Mouse (Mus musculus) cerebellum, postnatal 25 days (tissue): ENCODE results near the gene Gpc6.
A peak's percentile ranks its signal among the peaks of the same experiment; 100 is the strongest.

ENCODE experiments used
- DNase-seq, 2 experiments: peaks; one replicate each; pipeline ENCODE4 v3.0.0; 2021; ENCODE audit warnings: mixed read lengths in 2 of 2

The Gpc6 gene

DNA sequence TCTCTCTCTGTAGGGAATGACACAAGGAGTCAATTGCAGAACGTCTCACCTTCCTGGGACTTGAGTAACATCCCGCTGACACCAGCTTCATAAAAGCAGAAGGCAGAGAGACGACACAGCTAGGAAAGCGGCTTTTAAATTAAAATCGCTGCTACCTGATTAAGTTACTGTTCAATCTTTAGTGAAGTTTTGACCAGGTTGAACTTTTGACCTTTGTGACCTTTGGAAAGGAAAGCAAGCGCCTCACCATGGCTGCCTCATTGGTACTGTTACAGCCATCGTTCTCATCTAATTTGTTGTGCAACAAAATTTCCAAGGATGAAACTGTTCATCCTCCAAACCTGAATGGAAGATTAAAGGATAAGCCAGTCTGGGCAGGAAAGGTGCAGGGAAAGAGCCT is 830.1 kb downstream of the Gpc6 start:
- no peak for DNase-seq

DNA sequence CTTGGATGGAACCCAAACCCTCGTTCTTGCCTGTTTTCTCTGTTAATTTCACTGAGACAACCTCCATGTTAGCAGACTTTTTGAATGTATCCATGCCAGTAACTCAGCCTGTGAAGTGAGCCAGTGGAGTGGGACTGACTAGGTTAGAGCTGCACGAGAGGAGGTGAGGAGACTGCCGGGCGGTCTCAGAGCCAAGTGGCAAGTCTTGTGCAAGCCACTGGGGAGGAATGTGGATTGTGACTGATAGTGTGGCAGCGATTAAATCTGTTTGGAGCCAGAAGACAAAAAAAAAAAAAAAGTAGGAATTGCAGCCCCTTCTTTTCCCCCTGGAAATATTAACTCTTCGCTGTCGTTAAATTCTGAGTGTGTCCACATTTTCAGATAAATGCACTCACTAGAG is 831.4 kb downstream of the Gpc6 start:
- DNase-seq = no peak

DNA sequence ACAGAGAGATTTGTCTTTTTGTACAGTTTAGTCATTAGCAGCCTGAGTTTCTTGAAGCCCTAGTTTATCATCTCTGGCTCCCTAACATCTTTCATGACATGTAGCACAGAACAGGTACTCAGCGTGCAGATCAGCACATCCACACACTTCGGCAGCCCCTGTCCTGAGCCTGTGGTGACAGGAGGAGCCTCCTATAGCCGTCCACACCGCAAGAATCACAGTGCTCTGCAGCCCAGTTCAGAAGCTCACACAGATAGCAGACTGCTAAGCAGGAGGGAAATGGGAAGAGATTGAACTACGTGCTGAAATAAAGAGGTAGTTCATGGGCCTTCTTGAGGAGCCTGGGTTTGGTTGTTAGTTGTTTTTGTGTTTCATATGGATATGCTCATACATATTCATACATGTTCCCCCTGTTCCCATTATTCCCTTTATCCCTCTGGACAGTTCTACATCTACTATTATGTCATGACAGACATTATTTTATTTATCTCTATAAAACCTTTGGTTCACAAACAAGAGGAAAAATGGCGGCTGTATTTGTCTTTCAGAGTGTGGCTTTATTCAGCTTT is 832.8 kb downstream of the Gpc6 start:
- no peak for DNase-seq

DNA sequence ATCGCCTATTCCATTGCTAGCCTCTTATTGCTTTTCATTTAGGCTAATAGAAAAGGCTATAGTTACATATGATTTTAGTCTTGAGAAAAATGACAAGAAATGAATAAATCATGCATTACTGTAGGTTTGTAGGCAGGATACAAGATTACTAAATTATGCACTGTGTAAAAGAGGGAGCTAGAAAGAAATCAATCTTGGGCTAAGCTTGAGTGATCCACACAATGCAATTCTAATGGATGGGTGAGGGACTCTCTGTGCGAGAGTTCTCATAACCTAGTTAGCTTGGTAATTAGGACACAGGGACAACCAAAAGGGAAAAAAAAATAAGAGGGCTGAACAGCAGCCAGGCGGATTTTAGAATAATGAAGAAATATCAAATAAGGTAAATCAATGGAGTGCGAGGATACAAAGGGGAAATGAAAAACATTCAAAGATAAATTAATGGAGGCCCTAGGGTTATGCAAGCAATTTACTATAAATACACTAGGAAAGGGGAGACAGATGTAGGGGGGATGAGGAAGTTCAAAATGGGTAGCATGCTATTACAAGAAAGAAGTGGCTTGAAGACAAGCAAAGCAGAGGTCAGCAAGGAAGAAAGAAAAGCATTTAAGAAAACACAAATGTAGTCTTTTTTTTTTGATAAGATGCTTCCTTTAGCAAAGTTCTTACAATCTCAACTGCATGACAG is 835.9 kb downstream of the Gpc6 start:
- no peak for DNase-seq

DNA sequence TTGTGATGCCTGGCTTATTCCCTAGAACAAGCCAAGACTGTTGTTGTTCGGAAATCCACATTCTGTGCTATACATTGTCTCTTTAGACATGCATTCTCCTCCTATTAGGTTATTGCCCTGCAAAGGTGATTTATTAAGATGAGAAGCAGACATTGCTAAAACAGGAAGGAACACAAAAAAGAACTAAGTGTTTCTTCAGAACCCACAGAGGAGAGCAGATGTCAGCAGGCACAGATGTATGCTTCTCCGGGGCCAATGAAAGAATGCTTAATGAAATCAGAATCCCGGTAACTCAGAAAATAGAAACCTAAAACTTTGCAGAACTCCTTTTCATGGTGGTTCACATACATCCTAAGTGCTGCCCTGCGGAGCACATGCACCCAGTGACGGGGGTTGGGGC is 837.8 kb downstream of the Gpc6 start:
- no peak for DNase-seq

DNA sequence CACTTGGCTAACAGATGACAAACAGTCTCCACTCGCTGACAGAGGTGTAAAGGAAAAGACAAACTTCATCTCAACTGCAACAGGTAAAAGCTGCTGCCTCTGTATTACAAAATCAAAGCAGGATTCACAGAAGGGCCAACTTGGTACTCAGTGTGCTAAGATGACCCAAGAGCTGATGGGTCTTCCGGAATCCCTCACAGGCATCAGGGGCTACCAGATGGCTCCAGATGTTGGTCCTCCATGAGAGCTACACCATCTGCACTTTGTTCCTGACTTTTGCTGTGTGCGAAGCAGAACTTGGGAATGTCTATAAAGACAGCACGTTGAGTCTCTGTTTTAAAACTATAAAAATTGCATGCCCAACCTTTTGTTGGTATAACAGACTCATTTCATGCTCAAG is 842.7 kb downstream of the Gpc6 start:
- no peak for DNase-seq

DNA sequence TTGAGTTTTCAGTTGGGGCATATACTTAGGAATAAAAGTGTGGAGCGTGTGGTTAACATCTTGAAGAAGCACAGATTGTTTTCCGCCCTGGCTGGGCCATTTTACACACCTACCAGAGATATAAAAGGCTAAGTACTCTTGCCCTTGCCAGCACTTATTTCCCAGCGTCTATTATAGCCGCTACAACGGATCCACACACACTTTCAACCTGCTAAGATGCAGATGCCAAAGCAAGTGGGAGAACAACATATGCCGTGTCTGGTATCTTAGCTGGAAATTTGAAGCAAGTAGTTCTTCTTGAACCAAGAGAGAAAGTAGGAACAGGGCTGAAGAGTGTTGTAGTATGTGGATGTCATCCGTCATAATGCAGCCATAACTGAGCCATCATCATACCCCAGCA is 843.6 kb downstream of the Gpc6 start:
- no peak for DNase-seq

DNA sequence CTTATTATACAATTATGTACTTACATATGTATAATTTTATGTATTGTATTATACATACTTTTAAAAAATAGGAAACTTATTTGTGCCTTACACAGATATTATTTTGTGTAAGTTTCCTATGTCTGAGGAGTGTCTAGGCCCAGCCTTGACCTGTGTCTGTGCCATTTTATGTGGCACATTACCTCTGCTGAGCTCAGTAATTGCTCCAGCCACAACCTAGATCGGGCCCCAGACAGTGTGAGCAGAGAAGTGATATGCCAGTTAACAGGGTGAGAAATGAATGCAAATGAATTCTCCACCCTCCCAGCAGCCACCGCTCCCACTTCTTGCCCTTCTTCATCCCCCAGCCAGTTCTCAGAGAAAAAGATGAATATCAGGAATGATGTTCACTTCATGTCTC is 848.3 kb downstream of the Gpc6 start:
- no peak for DNase-seq

DNA sequence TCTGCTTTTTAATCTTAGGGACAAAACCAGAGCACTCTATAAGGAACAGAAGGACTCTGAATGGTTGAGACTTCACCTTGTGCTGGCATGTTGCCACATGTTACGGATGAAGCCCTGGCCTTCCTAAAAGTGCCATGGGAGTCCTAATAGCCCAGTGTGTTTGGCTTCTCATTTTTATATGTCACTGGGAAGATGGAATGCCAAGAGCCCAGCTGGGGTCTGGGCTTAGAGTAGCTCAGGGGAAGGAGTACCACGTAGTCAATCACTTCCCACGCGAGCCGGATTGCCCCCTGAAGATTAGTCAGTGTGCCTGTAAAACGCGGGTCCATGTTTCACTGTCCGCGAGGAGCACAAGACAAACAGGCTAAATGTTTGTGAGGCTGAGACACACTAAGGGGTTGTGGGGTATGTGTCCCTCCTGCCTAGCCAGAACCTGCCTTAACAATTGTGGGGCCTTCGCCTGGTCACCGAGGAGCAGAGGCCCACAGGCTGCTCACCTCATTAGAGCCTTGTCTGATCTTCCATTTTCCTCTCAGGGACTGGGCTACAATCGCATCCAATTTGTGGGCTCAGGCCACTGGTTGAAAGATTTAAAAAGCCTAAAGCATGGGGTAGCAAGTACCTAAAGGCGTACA is 852.9 kb downstream of the Gpc6 start:
- DNase-seq = peak in 1 of 2 experiments; percentile 23

DNA sequence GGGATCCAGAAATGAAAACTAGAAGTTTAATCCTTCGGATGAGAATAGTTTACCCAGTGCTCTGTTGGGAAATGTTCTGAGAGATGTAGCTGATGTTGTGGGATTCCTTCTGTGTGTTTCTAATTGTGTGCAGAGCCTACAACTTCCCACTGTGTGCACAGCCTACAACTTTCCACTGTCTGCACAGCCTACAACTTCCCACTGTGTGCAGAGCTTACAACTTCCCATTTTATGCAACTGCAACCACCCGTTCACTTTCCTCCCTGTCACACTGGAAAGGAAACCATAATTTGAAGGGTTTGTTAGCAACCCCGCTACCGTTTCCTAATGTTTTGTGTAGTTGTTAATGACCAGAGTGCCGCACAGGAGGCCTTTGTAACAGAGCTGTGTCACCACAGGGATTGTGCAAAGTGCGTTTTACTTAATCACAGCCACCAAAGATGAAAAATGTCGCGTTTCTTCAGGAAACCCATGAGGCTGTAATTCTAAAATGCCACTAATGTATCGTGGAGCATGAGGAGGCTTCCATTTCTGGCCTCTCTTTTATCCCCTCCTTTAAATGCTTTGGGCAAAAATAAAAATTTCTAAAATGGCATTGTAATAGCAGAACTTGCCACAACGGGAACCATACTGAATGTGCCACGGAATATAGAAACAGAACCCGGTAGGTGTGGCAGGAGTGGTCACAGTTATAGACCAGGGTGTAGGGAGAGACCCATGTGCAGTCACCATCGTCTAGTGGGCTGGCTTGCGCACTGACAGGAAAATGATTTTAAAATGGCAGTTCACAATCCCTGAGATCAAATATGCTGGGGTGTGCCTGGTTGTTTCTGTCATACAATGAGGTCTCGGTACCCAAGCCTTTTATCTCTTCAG is 853.7 kb downstream of the Gpc6 start:
- no peak for DNase-seq

DNA sequence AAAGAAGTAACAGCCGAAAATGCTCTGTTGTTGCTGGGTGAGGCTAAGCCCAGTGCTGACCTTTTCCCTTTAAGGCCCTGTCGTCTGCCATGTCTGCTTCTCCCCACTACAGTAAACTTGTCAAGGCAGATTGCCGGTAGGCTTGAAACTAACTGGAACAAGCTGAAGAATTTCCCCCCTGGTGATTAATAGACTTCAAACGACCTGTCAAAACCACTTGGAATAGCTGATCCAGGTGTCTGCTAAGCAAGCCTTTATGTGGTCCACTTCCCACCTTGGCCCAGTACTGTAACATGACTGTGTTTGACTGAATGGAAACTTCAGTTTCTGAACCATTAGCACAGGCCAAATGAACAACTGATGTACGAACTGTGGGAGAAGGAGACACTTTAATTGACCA is 856.6 kb downstream of the Gpc6 start:
- DNase-seq = no peak

DNA sequence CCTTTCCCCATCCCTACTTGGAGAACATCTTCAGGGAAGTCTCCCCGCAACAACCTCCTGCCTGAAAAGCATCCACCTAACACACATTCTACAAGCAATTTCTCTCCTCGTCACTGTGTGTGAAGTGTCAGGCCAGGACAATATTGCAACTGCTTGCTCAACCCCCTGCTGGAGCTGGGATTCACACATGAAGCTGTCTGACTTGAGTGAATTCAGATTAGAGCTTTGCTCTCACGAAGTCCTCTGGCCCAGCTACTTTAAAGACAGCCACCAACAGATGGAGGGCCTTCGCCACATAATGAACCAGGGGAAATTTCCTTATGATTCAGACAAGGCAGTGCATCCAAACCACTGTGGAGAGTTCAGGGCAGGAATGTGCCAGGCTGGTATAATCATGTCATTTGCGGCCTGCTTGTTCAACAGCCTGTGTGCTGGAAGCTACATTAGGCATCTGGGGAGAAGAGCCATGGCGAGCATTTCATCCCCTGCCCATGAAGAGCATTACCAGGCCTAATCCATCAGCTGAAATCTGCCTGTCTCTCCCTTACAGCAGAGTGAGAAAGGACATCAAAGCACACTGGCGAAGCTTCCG is 858.7 kb downstream of the Gpc6 start:
- no peak for DNase-seq

DNA sequence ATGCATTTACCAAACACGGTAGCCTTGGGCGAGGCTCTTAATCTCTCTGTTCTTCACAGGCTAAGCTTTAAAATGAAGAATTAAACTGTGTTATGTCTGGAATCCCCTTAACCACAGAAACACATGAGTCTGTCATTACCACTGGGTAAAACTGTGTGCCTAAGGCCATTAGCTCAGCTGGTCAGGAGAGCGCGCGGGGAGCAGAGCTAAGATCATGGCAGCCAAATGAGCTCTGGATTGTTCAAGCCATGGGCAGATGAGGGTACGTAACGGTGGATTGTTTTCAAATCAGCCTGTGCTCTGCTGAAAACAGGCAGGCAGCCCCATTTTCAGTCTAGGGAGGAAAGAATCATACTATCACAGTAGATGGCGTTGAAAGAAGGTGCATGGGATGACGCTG is 859.8 kb downstream of the Gpc6 start:
- DNase-seq = no peak

DNA sequence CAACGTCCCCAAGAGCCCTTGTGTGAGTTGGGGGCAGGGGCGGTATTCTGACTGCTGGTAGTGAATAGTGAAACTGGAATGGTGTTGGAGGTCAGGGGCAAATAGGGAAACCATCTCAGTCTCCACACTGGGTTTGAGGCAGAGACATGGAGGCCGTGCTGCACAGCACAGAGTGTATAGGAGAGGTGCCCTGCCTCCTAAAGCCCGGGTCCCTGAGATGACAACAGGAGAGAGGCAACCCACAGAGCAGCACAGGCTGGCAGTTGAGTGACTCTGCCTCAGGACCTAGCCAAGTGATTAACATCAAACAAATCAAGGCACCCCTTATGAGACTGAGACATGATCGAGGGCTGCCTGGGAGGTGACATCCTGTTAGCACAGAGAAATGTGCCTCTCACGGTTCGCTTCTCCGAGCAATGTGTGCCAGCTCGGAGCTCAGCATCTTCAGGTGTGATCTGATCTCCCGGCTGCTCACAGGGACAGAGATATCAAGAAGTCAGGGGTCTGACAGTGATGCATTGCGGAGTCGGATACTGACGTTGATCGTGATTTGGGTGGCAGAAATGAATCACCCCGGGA is 860.5 kb downstream of the Gpc6 start:
- DNase-seq = no peak

DNA sequence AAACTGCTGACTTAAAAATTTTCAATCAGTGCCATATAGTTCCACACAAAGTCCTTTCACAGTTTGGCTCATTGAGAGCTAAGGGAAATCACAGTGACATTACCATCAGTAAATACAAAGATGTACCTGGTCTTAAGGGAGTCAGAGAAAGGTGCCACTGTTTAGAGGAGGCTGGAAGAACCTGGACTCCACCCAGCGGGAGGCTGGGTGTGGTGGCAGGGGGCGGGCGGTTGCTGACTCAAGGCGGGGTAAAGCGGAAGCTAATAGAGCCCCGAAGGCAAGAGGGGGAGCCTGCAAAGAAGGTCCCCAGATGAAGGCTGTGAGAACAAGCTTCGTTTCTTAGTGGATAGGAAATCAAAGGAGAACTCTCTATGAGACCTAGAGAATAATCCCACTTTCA is 861.5 kb downstream of the Gpc6 start:
- DNase-seq = no peak

DNA sequence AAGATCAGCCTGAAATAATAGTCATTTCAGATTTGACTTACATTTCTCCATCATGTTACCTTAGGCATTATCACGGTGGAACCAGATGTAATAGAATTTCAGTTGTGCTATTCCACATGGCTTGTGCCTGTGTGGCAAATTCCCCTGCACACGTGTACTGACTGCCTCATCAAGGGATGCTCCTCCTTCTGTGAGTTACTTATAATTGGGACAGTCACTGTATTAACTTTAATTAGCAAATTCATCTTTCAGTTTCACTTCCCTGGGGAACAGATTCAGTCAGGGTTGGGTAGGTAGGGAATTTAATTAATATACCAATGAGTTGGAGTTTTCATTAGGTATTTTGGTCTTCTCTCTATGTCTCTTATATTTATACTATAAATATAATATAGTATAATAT is 869.8 kb downstream of the Gpc6 start:
- DNase-seq = no peak

DNA sequence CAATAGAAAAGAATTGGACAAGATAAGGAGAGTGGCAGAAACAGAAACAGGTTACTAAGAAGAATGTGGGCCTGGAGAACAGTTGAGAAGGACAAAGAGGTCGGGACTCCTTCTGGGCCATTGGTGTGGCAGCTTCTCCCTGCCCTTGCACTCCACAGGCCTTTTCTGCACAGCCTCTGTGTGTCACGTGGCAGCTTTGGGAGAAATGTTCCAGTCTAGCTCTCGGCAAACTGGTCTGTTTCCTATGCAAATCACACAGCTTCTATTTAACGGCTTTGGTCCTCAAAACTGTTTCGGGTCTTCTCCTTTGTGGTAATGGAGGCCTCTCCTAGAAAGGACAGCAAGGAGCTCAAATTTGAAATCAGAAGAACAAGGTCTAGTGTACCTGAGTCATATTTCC is 871.5 kb downstream of the Gpc6 start:
- no peak for DNase-seq

DNA sequence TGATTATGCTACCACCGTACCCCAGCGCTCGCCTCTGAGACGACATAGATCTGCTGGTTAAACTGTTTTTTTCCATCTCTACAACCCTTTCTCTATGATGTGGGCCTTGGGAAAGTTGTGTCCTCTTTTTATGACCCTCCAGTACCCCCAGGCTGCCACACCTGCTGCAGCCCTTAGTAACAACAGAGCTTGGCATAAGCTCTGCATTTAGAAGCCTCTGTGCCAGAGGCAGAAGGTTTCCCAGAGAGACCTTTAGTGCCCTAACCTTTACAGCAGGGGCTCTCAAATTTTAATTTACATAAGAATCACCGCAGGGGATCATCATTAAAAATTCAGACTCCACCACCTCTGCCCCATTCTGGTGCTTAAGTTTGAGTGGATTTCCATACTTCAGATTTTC is 875.3 kb downstream of the Gpc6 start:
- no peak for DNase-seq

DNA sequence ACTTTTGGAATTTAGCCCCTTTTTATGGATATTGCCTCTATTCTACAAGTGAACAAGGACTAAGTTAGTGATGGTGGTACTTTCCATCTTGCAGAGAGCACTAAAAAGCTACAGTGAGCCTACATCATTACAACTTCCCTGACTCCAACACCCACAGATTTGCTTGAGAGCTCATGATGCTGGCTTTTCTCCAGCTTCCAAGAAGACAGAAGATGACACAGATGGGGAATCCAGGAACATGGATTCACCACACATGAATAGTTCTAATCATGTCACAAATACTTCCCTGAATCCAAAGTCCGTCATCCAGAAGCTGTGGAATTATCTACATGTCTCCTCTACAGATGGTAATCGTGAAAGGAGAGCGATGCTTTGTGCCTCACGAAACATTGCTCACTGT is 882.7 kb downstream of the Gpc6 start:
- DNase-seq = peak in 1 of 2 experiments; percentile 17

DNA sequence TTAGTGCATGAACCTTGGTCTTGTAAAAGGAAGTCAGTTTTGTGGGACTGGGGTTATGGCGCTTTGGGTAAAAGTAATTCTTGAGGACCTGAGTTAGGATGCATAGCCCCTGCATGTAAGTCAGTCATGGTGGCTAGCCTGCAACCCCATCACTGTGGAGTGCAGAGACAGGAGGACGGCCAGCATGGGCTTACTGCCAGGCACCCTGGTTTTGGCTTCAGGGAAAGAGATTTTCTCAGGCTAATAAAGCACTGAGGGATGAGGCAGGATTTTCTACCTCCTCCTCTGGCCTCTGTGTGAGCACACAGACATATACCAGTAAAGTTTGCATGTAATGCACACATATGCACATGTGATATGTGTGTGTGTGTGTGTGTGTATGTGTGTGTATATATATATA is 883.2 kb downstream of the Gpc6 start:
- DNase-seq = peak; percentile 46 to 69

DNA sequence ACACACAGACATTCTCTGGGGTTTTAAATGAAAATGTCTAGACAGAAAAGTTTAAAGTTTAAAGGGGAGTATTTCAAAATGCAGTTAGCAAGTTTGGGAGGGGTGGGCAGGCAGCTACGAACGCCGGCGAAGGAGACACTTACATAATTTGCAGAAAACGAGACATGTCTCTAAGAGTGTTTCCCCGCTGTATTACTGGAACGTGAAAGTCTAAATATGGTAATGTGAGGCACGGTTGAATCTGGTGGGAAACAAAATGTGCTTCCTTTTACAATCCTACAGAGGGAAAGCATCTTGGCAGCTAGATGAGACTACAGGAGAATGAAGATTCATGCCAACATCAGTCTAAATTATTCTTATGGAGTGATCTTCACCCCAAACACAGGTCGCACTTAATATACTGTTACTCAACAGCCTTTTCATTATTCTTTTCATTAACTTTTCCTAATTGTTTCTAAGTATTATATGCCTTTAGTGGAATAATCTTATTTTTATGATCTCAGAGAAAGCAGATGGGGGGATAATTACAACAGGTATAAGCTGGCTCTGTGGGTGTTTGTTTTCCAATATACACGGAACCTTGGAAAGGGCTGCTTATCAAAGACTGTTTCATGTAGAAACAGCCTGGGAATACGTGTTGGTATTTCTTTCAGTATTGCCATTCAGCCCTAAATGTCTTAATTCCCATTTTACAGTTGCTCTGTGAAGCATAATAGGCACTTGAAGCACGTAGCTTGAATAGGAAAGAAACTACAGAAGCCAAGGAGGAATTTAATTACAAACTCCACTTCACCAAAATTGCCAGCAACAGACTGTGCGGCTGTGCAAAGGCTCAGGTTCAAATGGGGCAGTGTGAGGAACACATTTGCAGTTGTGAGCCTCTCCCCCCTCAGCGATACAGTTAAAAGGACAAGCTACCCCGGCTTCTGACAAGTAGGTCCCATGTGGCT is 885.5 kb downstream of the Gpc6 start:
- DNase-seq = no peak

DNA sequence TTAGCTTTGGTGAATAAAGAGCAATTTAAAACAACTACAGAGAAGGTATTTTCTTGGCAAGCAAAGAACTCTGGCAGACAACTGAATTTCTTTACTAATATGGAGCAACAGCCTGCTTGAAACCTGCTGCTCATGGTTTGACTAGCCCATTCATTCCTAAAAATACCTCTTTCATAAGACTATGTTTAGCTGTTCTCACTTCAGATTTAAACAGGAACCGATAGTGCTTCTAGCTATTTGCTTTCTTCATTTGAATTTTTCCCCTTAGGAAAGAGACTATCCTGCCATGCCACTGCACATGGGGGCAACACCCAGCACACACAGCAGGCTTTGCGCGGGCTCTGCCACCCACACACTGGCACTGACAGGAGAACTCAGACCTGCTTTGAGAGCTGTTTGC is 888.4 kb downstream of the Gpc6 start:
- peak in 1 of 2 experiments; percentile 7 for DNase-seq
